Mouse (Mus musculus) cerebellum, adult 11 months (tissue): Measurements from ENCODE around the gene Bpgm.

ENCODE experiments used
- DNase-seq: peaks from one replicate; pipeline ENCODE4 v3.0.0; 2022

The Bpgm gene

GRCm38 (mm10) chr6:34475974-34476794 lies at the start of gene Bpgm:
Gene Bpgm, plus strand, starts transcription at chr6:34476207.
- DNase-seq = peak; percentile 99

- DNase-seq = no peak
Measured at GRCm38 (mm10) chr6:34439006-34439405, 37.0 kb upstream of the Bpgm start.

- DNase-seq = no peak
Measured at GRCm38 (mm10) chr6:34441556-34442257, 34.3 kb upstream of the Bpgm start.

- DNase-seq = no peak
Measured at GRCm38 (mm10) chr6:34443791-34444190, 32.2 kb upstream of the Bpgm start.

GRCm38 (mm10) chr6:34447961-34448360 lies 28.0 kb upstream of the Bpgm start:
- DNase-seq = peak; percentile 34

- DNase-seq = no peak
Measured at GRCm38 (mm10) chr6:34448696-34449095, 27.3 kb upstream of the Bpgm start.

GRCm38 (mm10) chr6:34452963-34453770 lies 22.8 kb upstream of the Bpgm start:
- no peak for DNase-seq

GRCm38 (mm10) chr6:34459456-34459855 lies 16.6 kb upstream of the Bpgm start:
- DNase-seq = no peak

GRCm38 (mm10) chr6:34460651-34461050 lies 15.4 kb upstream of the Bpgm start:
- DNase-seq = no peak

- DNase-seq = no peak
Measured at GRCm38 (mm10) chr6:34463582-34463981, 12.4 kb upstream of the Bpgm start.

- DNase-seq = no peak
Measured at GRCm38 (mm10) chr6:34471434-34472110, 4.4 kb upstream of the Bpgm start.

- no peak for DNase-seq
Measured at GRCm38 (mm10) chr6:34473346-34473745, 2.7 kb upstream of the Bpgm start.

- DNase-seq = no peak
Measured at GRCm38 (mm10) chr6:34474031-34474430, 2.0 kb upstream of the Bpgm start.

GRCm38 (mm10) chr6:34475391-34475790 lies 616 bp upstream of the Bpgm start:
- DNase-seq = no peak

GRCm38 (mm10) chr6:34478036-34478435 lies 2.0 kb downstream of the Bpgm start:
- DNase-seq = no peak

- DNase-seq = no peak
Measured at GRCm38 (mm10) chr6:34478677-34479360, 2.8 kb downstream of the Bpgm start.

- no peak for DNase-seq
Measured at GRCm38 (mm10) chr6:34479531-34479930, 3.5 kb downstream of the Bpgm start.

GRCm38 (mm10) chr6:34480749-34481148 lies 4.7 kb downstream of the Bpgm start:
- DNase-seq = no peak

- no peak for DNase-seq
Measured at GRCm38 (mm10) chr6:34481349-34481748, 5.3 kb downstream of the Bpgm start.

GRCm38 (mm10) chr6:34482842-34483241 lies 6.8 kb downstream of the Bpgm start:
- no peak for DNase-seq

- DNase-seq = no peak
Measured at GRCm38 (mm10) chr6:34483390-34483789, 7.4 kb downstream of the Bpgm start.

GRCm38 (mm10) chr6:34483811-34484210 lies 7.8 kb downstream of the Bpgm start:
- no peak for DNase-seq
